Mouse (Mus musculus) cortical plate, adult 2 months (tissue): ENCODE measurements around the gene Zbtb9.

Experiments
- CTCF ChIP-seq: fragments of 200-500 bp; IDR thresholded peaks from 2 replicates; pipeline ENCODE4 v1.5.1; 2011; ENCODE audit warnings: mild to moderate bottlenecking, control low read depth, low read length; ENCODE audit not compliant: insufficient read depth; ENCODE audit errors: extremely low read depth
- POLR2A ChIP-seq: fragments of 200-500 bp; IDR thresholded peaks from 2 replicates; pipeline ENCODE4 v1.6.1; 2011; ENCODE audit warnings: mild to moderate bottlenecking, low read length, control low read depth; ENCODE audit not compliant: insufficient read depth; ENCODE audit errors: extremely low read depth

DNA sequence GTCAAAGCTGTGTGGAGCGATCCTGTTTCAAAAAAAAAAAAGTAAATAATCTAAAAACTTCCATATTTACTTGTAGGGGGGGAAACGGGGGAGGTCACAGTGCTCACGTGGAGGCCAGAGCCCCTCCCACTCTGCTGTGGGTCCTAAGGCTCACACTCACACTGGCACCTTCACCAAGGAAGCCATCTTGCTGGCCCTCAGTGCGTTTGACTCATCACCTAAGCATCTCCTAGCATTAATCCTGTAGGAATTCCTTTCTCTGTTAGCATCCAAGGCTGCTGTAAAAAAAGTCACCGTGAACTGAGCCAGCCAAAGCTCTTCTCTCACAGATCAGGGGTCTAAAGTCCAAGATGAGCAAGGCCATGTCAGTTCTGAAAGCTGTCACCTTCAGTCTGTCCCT is 16.7 kb upstream of the Zbtb9 start:
- TF ChIP-seq CTCF (no peak), POLR2A (no peak)
